9 mouse cellular contexts compared by ENCODE assay signal in genomic region chr17:5752322-5752715, GRCm38 (mm10).
A peak's percentile ranks its signal among the peaks of the same experiment; 100 is the strongest.
DNase-seq lines count a peak whose midpoint lies in the region; ATAC-seq lines count a peak whose summit lies in the region.
"Had no signal": no experiment of that assay in that cellular context is flagged by ENCODE, and none has a peak within 500 bp of the region (broad histone marks: within the 10 kb centered on the region; RNA-seq: fewer than 3 reads in every experiment).

No protein-coding gene starts in this region.

- DNase-seq in liver = no peak
- no peak for DNase-seq in forebrain, embryonic 14.5 days (ENCODE audit: low spot score)
- DNase-seq in limb, embryonic 11.5 days (ENCODE audit: low spot score) = no peak
- no peak for DNase-seq in layer of hippocampus, postnatal 36 days
- no peak for DNase-seq in left cerebral cortex, postnatal 36 days (ENCODE audit: low spot score in 2 of 2)
- no peak for DNase-seq in ovary, postnatal 14 days (ENCODE audit: low spot score)

- peaks cover 13% of the 10 kb centered on the region for H3K4me1 ChIP-seq in liver, embryonic 12.5 days
- no peaks in the 10 kb centered on the region for H3K4me1 ChIP-seq in forebrain, embryonic 14.5 days (ENCODE audit: control insufficient read depth, insufficient read depth, low read length)
- 0 out of 2 replicates have a peak, but pooled peaks cover 2% of the 10 kb centered on the region for H3K4me1 ChIP-seq in limb, embryonic 11.5 days (ENCODE audit: control insufficient read depth, insufficient read depth, low read length)
- peaks cover 8% of the 10 kb centered on the region for H3K4me1 ChIP-seq in neural tube, embryonic 15.5 days

- no peak overlapping the region for H3K9ac ChIP-seq in liver, embryonic 12.5 days
- H3K9ac ChIP-seq in forebrain, embryonic 14.5 days (ENCODE audit: low read length) = peak overlapping the region; percentile 47; the same call in 1 of the 2 replicates
- peak overlapping the region; percentile 27; the same call in 1 of the 2 replicates for H3K9ac ChIP-seq in limb, embryonic 11.5 days (ENCODE audit: low read length)
- peak overlapping the region; percentile 41 for H3K9ac ChIP-seq in neural tube, embryonic 15.5 days (replicated peaks)

- 60% methylated on average over 2 of the region's 2 CpGs for WGBS in liver, embryonic 12.5 days (ENCODE audit: insufficient replicate concordance)
- 23% methylated on average over 2 of the region's 2 CpGs for WGBS in forebrain, embryonic 14.5 days
- 29% methylated on average over 2 of the region's 2 CpGs for WGBS in limb, embryonic 11.5 days
- WGBS in neural tube, embryonic 15.5 days = 25% methylated on average over 2 of the region's 2 CpGs

- peaks cover 9% of the 10 kb centered on the region for H3K36me3 ChIP-seq in liver, embryonic 12.5 days
- H3K36me3 ChIP-seq in forebrain, embryonic 14.5 days (ENCODE audit: control insufficient read depth, insufficient read depth, low read length) = no peaks in the 10 kb centered on the region
- H3K36me3 ChIP-seq in limb, embryonic 11.5 days (ENCODE audit: control insufficient read depth, insufficient read depth, low read length) = no peaks in the 10 kb centered on the region
- H3K36me3 ChIP-seq in neural tube, embryonic 15.5 days = no peaks in the 10 kb centered on the region

- intact Hi-C loops in left cerebral cortex, postnatal 36 days (cut with DNase I) = loop anchor here (2.0 to 5.0 kb wide), 2 partner anchors 260 to 312 kb away; partner anchors contain the start of genes Tmem242 and Zdhhc14

- H3K27me3 ChIP-seq in liver, embryonic 12.5 days (replicated peaks) = no peaks in the 10 kb centered on the region; the same call in 1 of the 2 replicates
- no peaks in the 10 kb centered on the region for H3K27me3 ChIP-seq in forebrain, embryonic 14.5 days (replicated peaks; ENCODE audit: control insufficient read depth, insufficient read depth, low read length)
- H3K27me3 ChIP-seq in limb, embryonic 11.5 days (ENCODE audit: control insufficient read depth, insufficient read depth, low read length) = no peaks in the 10 kb centered on the region
- H3K27me3 ChIP-seq in neural tube, embryonic 15.5 days (replicated peaks) = no peaks in the 10 kb centered on the region

- no peak overlapping the region for H3K27ac ChIP-seq in liver, embryonic 12.5 days
- H3K27ac ChIP-seq in forebrain, embryonic 14.5 days (ENCODE audit: low read depth, low read length) = no peak overlapping the region
- no peak overlapping the region for H3K27ac ChIP-seq in limb, embryonic 11.5 days (replicated peaks; ENCODE audit: low read depth, low read length)
- peak overlapping the region; percentile 45; the same call in 1 of the 2 replicates for H3K27ac ChIP-seq in neural tube, embryonic 15.5 days (replicated peaks)

- H3K4me2 ChIP-seq in liver, embryonic 12.5 days = peak overlapping the region; percentile 65
- peak overlapping the region; percentile 50 for H3K4me2 ChIP-seq in forebrain, embryonic 14.5 days (ENCODE audit: low read length)
- peak overlapping the region; percentile 57 for H3K4me2 ChIP-seq in limb, embryonic 11.5 days (ENCODE audit: low read depth, severe bottlenecking)
- H3K4me2 ChIP-seq in neural tube, embryonic 15.5 days = peak overlapping the region; percentile 70

- peak overlapping the region; percentile 42 for H3K4me3 ChIP-seq in liver, embryonic 12.5 days
- H3K4me3 ChIP-seq in forebrain, embryonic 14.5 days (ENCODE audit: low read depth, low read length) = peak overlapping the region; percentile 25; the same call in 1 of the 2 replicates
- no peak overlapping the region for H3K4me3 ChIP-seq in limb, embryonic 11.5 days (ENCODE audit: low read depth, low read length)
- H3K4me3 ChIP-seq in neural tube, embryonic 15.5 days (replicated peaks) = peak overlapping the region; percentile 41; the same call in 1 of the 2 replicates
- H3K4me3 ChIP-seq: erythroblast, embryonic 14.5 days had no signal

- no peaks in the 10 kb centered on the region for H3K9me3 ChIP-seq in liver, embryonic 12.5 days (replicated peaks)
- no peaks in the 10 kb centered on the region for H3K9me3 ChIP-seq in forebrain, embryonic 14.5 days (replicated peaks; ENCODE audit: control insufficient read depth, low read length)
- no peaks in the 10 kb centered on the region for H3K9me3 ChIP-seq in limb, embryonic 11.5 days (ENCODE audit: control insufficient read depth, low read length)
- H3K9me3 ChIP-seq in neural tube, embryonic 15.5 days (replicated peaks) = no peaks in the 10 kb centered on the region

- no peak for ATAC-seq in liver, embryonic 12.5 days
- peak; percentile 37 for ATAC-seq in forebrain, embryonic 14.5 days
- ATAC-seq in limb, embryonic 11.5 days (ENCODE audit: insufficient number of reproducible peaks, low FRiP score, low TSS enrichment, low read depth) = no peak
- ATAC-seq in neural tube, embryonic 15.5 days (ENCODE audit: low FRiP score) = no peak
